Mouse (Mus musculus): ENCODE results near the gene Arhgef19.

Arhgef19 gene

GRCm38 (mm10) chr4:141238492-141239387 lies 559 bp upstream of the Arhgef19 start:
- DNase-seq (ENCODE audit: low spot score), result no peak

DNA sequence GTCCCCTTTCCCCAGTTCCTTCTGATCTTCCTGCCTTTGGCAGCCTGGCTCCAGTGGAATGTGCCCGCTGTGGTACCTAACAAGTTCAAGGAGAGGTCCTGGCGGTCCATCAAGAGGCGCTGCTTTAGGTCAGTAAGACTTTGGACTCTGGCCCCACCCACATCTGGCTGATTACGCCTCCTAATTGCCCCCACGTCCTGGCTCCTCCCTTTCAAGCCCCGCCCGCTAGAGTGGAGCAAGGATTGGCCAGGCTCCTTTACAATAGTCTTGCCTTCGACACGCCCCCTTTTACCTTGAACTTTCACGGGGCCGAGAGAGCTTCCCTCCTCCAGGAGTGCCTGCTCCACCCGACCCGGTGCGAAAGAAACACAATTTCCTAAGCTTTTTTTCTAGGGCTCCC lies 1.3 kb downstream of the Arhgef19 start:
- peak; percentile 71 for DNase-seq (ENCODE audit: low spot score)

- DNase-seq (ENCODE audit: low spot score), result no peak
These were observed 2.6 kb downstream of the Arhgef19 start for GRCm38 (mm10) chr4:141241861-141242260.

- peak; percentile 56 for DNase-seq (ENCODE audit: low spot score)
These were observed 3.4 kb downstream of the Arhgef19 start for GRCm38 (mm10) chr4:141242651-141243241.

DNA sequence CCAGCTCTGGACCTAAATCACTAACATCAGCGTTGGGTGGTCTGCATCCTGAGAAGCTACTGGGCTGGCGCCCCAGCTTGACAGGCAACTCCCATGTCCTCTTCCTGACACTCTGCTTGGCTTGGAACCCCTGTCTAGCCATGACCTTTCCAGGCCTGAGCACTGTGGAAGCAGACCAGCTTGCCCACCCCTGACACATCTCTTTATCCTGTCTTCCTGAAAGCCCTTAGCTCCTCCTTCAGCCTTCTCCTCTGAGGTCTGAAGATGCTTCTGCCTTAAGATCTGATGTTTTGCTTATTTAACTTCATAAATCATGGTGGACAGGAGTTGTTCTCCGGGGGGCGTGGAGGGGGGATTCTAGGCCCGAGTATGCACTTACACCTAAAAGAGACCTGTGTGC lies 4.3 kb downstream of the Arhgef19 start:
- no peak for DNase-seq (ENCODE audit: low spot score)

GRCm38 (mm10) chr4:141244401-141244800 lies 5.1 kb downstream of the Arhgef19 start:
- no peak for DNase-seq (ENCODE audit: low spot score)

- DNase-seq (ENCODE audit: low spot score), result peak; percentile 82
These were observed 5.7 kb downstream of the Arhgef19 start for GRCm38 (mm10) chr4:141244931-141245425.

GRCm38 (mm10) chr4:141246089-141246997 lies 7.0 kb downstream of the Arhgef19 start:
- DNase-seq (ENCODE audit: low spot score), result no peak

- no peak for DNase-seq (ENCODE audit: low spot score)
These were observed 7.7 kb downstream of the Arhgef19 start for GRCm38 (mm10) chr4:141246998-141247350.

- DNase-seq (ENCODE audit: low spot score), result no peak
These were observed 8.7 kb downstream of the Arhgef19 start for GRCm38 (mm10) chr4:141247776-141248613.

GRCm38 (mm10) chr4:141248614-141248978 lies 9.3 kb downstream of the Arhgef19 start:
- no peak for DNase-seq (ENCODE audit: low spot score)

DNA sequence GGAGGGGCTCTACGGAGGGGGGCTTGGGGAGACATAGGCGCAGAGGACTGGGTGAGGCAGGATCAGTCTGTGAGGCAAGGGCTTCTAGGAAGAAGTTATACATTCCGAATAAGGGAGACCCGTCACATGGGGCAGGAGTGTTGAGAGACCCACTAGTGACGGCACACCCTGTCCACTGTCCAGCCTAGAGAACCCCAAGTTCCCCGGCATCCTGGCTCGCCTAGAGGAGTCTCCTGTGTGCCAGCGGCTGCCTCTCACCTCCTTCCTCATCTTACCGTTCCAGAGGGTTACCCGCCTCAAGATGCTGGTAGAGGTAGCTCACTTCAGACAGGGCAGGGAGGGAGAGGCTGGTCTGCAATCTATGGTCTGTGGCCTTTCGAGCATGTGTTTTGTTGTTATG lies 10.1 kb downstream of the Arhgef19 start:
- DNase-seq (ENCODE audit: low spot score), result no peak

GRCm38 (mm10) chr4:141251071-141251470 lies 11.8 kb downstream of the Arhgef19 start:
- DNase-seq (ENCODE audit: low spot score), result no peak

GRCm38 (mm10) chr4:141252641-141253040 lies 13.3 kb downstream of the Arhgef19 start:
- no peak for DNase-seq (ENCODE audit: low spot score)

- peak; percentile 86 for DNase-seq (ENCODE audit: low spot score)
These were observed 14.9 kb downstream of the Arhgef19 start for GRCm38 (mm10) chr4:141254234-141254633.

- DNase-seq (ENCODE audit: low spot score), result no peak
These were observed 18.1 kb downstream of the Arhgef19 start for GRCm38 (mm10) chr4:141257440-141257839.

- no peak for DNase-seq (ENCODE audit: low spot score)
These were observed 20.1 kb downstream of the Arhgef19 start for GRCm38 (mm10) chr4:141259413-141259812.

DNA sequence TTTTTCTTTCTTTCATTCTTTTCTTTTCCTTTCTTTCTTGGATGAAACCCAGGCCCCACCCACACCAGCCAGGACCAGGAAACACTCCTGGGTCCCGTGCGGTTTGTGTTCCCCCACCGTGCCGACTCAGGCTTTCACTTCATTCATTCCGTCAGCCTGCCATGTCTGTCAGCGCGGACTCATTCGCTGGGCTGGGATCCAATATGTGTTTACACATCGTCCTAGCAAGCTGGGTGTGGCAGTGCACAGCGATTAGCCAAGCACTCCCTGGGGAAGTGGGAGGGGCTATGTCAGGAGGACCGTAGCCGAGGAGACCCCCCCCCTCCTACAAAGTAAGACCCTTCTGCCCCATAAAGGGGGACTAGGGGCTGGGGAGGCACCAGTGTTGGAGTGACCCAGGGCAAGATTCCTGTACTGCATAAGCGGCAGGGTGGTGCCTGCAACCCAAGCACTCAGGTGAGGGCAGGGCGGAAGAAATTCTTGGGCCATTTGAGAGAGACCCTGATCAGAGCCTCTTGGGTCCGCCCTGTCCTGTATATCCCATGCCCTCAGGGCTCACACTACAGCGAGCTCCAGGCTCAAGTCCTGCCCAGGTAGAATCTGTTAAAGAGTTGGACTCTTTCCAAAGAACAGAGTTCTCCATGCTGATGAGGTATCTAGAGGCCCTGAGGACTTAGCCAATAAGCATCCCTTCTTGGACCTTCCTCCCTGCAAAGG lies 20.9 kb downstream of the Arhgef19 start:
- DNase-seq (ENCODE audit: low spot score), result no peak

DNA sequence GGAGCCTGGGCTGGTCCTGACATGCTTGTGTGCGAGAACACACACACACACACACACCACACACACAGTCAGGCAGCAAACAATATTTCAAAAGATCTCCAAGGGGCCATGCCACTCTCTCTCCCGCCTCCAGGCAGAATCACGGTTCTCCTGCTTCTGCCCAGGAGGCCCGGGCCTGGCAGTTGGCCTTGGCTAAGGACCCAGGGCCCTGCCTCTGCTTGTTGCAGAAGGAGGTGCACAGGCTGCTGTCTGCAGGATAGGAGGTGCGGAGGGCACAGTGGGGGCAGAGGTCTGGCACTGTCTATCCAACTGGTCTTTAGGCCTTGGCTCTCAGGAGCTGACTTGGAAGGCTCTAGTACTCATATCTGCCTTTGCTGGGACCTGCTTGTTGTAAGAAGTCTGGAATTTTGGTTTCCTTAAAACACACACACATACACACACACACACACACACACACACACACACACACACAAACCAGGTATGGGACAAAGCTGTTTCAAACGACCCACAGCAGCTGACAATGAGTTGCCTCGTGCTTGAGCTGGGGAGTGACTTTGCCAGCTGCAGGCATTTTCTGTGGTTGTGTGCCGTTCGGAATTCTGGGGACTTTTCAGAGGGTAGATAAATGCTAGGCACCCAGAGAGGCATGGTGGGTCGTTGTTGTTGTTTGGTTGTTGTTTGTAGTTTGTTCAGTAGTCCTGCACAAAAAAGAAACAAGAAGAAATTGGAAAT lies 23.8 kb downstream of the Arhgef19 start:
- DNase-seq (ENCODE audit: low spot score), result no peak

All from testis, postnatal 10 days (tissue).